Mouse (Mus musculus) G1E (cell line): Measurements from ENCODE around the gene Zfp423. TPM values are rescaled to one million over a fixed set of nuclear protein-coding genes. Genes with fewer than 3 reads are reported as not detected.
A peak's percentile ranks its signal among the peaks of the same experiment; 100 is the strongest.

Source experiments
- ATAC-seq: 2 replicates; pipeline ENCODE4 v1.8.0; 2016; ENCODE audit warnings: mild to moderate bottlenecking; ENCODE audit not compliant: insufficient number of reproducible peaks, poor library complexity, low FRiP score, severe bottlenecking; ENCODE audit errors: extremely low read depth
- DNase-seq: peaks from one replicate; pipeline ENCODE4 v3.0.0; 2012; ENCODE audit warnings: low spot score
- H3K27me3 ChIP-seq: 2 replicates; pipeline ENCODE4 v1.6.1; 2012; ENCODE audit warnings: mild to moderate bottlenecking, low read length, inconsistent platforms; ENCODE audit not compliant: insufficient read depth
- H3K36me3 ChIP-seq: replicated peaks from 2 replicates; pipeline ENCODE3; 2012; ENCODE audit warnings: mild to moderate bottlenecking, inconsistent platforms
- H3K4me1 ChIP-seq: 2 replicates; pipeline ENCODE4 v1.6.1; 2012; ENCODE audit warnings: low read depth, low read length, inconsistent platforms, mixed read lengths; ENCODE audit not compliant: insufficient read depth
- H3K4me3 ChIP-seq: 2 replicates; pipeline ENCODE4 v1.5.1; 2012; ENCODE audit warnings: low read depth, mild to moderate bottlenecking, inconsistent platforms, low read length, moderate library complexity, mixed read lengths
- H3K9me3 ChIP-seq: replicated peaks from 2 replicates; pipeline ENCODE4 v1.6.1; 2012; ENCODE audit warnings: inconsistent platforms
- CTCF ChIP-seq: IDR thresholded peaks from 2 replicates; pipeline ENCODE4 v1.5.1; 2012; ENCODE audit warnings: low read depth, low read length, inconsistent platforms, mixed read lengths
- GATA1 ChIP-seq: IDR thresholded peaks from 2 replicates; pipeline ENCODE4 v1.6.1; 2012; ENCODE audit warnings: borderline replicate concordance, low read length, inconsistent platforms, mixed read lengths
- GATA2 ChIP-seq: IDR thresholded peaks from 2 replicates; pipeline ENCODE4 v1.6.1; 2012; ENCODE audit warnings: low read depth, low read length, inconsistent platforms, borderline replicate concordance
- POLR2AphosphoS5 ChIP-seq: IDR thresholded peaks from 2 replicates; pipeline ENCODE4 v1.6.1; 2012; ENCODE audit warnings: low read depth, low read length, inconsistent platforms; ENCODE audit not compliant: insufficient replicate concordance
- TAL1 ChIP-seq: conservative IDR thresholded peaks from 2 replicates; pipeline ENCODE4 v1.6.1; 2012; ENCODE audit warnings: low read depth, low read length, inconsistent platforms, mixed read lengths
- polyA plus RNA-seq: library from polyadenylated mRNA; stranded (reverse); fragments of >175 nt; gene quantifications from 2 replicates; pipeline ENCODE4 v1.2.3, GENCODE M21; 2012
- total RNA-seq, 2 experiments: library from RNA; stranded (forward) in 1 of 2; stranded (reverse) in 1 of 2; fragments of 200-1000 nt in 1 of 2; fragments of >200 nt in 1 of 2; fragmentation: Nextera tagmentation in 1 of 2; gene quantifications; 2 replicates each; pipeline ENCODE4 v1.2.3; 2014 to 2017

Gene Zfp423
- total and polyA plus RNA-seq, 3 experiments = not detected

GRCm38 (mm10) chr8:87657488-87657887, 301.9 kb downstream of the Zfp423 start:
- DNase-seq (no peak), ATAC-seq (no peak)
- Histone ChIP-seq H3K27me3 (no peaks in the 10 kb centered on the region; the same call in 1 of the 2 replicates), H3K36me3 (no peaks in the 10 kb centered on the region), H3K9me3 (peaks cover 80% of the 10 kb centered on the region), H3K4me1 (no peaks in the 10 kb centered on the region), H3K4me3 (no peak overlapping the region)
- TF ChIP-seq TAL1 = no peak
- TF ChIP-seq GATA2 = no peak
- TF ChIP-seq CTCF = no peak

DNA sequence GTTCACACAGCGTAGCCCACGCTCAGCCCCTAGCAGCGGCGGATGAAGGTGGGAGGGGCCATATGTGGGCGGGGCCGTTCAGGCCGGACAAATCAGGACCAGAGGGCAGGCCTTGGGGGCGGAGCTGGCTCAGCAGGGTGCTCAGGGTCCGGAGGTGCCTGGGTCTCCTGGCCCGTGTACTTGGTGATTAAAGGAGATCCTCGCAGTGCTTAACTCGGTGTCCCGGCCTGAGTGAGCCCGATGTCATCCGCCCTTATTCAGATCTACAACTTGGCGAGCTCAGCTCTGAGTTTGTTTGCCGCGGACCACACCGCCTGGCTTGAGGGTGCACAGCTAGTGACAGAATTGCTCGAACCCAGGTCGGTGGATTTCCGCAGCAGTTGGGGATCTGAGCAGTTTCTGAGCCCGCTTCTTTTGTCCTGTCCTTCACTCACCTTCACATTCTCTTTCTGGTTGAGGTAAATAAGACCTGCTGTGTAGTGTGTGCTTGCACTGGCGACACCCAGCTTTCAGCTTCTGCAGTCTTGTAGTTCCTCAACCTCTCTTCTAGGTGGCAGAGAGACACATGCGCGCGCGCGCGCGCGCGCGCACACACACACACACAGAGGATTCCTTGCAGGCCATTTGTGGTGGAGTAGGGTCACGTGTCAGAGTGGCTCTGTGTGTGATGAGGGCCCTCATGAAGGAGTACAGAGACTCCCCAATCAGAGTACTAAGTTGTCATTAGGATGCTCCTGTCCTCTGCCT, 302.7 kb downstream of the Zfp423 start:
- no peak for DNase-seq
- Histone ChIP-seq H3K36me3 (no peaks in the 10 kb centered on the region), H3K9me3 (peaks cover 77% of the 10 kb centered on the region), H3K27me3 (no peaks in the 10 kb centered on the region), H3K4me3 (peak overlapping the region; percentile 27; the same call in 1 of the 2 replicates), H3K4me1 (no peaks in the 10 kb centered on the region)
- TF ChIP-seq CTCF (no peak), GATA1 (no peak), POLR2AphosphoS5 (no peak), TAL1 (no peak), GATA2 (no peak)
- ATAC-seq = no peak

- H3K9me3 ChIP-seq = peaks cover 72% of the 10 kb centered on the region
- H3K4me1 ChIP-seq = no peaks in the 10 kb centered on the region
- TF ChIP-seq TAL1 (no peak), GATA2 (no peak), GATA1 (no peak), POLR2AphosphoS5 (no peak)
- no peak overlapping the region for H3K4me3 ChIP-seq
- ATAC-seq = no peak
- no peak for DNase-seq
- no peaks in the 10 kb centered on the region for H3K27me3 ChIP-seq
- no peaks in the 10 kb centered on the region for H3K36me3 ChIP-seq
Measured at GRCm38 (mm10) chr8:87655946-87656345, 303.4 kb downstream of the Zfp423 start.

DNA sequence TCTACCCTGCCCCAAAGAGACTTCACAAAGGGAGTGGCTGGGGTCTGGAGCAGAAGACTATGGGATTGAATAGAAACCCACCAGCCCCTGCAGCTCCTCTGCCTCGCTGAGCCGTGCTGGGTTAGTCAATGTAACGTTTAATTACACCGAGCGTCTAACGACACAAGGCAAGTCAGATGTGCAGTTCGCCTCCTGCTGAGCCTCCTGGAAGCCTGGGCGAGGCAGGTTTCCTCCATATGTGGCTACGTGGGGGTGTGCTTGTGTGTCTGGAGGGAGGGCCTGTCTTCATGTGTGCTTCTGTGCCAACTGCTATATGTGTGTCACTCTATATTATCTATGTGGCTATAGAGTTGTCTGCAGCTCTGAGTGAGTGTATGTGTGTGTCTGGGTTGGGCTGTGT, 311.6 kb downstream of the Zfp423 start:
- DNase-seq = no peak
- Histone ChIP-seq H3K4me3 (no peak overlapping the region), H3K9me3 (peaks cover 80% of the 10 kb centered on the region), H3K4me1 (no peaks in the 10 kb centered on the region), H3K36me3 (no peaks in the 10 kb centered on the region), H3K27me3 (no peaks in the 10 kb centered on the region)
- no peak for ATAC-seq
- TF ChIP-seq GATA2 (no peak), GATA1 (no peak), TAL1 (no peak), CTCF (no peak), POLR2AphosphoS5 (no peak)

DNA sequence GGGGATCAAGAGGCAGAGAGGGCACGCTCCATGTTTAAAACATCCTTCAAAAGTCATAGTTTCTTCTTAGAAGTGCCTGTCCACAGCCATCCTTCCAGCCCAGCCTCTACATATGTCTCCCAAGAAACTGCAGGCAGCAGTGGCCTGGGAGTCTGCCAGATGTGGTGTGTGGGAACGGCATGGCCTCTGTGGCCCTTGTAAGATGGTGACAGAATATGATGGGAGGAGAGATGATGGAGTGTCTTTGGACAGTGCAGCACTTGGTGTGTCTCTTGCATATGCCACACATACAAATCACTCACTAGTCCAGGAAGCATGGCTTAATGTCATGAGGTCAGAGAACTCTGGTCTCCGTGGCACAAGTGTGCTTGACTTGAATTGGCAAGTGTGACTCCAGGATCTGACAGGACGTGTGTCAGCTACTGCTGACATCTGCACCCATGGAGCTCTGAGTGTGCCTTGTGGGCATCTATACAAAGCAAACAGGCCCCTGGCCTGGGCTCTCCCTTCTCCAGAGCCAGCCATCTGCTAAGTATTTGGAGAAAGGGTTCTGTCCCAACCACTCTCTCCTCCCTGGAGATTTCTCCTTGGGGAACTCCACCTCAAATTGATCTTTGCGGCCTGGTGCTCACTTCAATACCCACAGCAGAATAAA, 313.4 kb downstream of the Zfp423 start:
- DNase-seq (no peak), ATAC-seq (no peak)
- Histone ChIP-seq H3K9me3 (peaks cover 90% of the 10 kb centered on the region), H3K4me1 (no peaks in the 10 kb centered on the region), H3K36me3 (no peaks in the 10 kb centered on the region), H3K4me3 (no peak overlapping the region), H3K27me3 (no peaks in the 10 kb centered on the region)
- TF ChIP-seq GATA2 (no peak), POLR2AphosphoS5 (no peak), GATA1 (no peak), CTCF (no peak), TAL1 (no peak)

DNA sequence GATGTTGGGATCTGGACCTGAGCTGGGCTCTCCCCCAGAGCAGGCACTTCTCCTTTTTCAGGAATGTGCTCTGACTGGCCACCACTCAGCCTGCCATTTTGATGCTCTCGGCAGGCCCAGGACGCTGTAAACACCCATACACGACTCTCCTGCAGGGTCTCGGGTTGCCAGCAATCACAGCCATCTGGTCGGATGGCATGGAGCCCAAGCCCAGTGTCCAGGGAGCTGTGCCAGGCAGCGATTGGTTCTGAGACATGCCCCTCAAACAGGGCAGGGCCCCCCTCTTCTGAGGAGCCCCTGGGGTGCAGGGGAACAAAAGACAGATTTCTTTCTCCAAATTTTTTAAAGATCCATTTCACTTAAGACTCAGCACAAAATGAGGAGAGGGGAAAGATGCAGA, 314.0 kb downstream of the Zfp423 start:
- Histone ChIP-seq H3K27me3 (no peaks in the 10 kb centered on the region), H3K9me3 (peaks cover 90% of the 10 kb centered on the region), H3K36me3 (no peaks in the 10 kb centered on the region), H3K4me3 (no peak overlapping the region), H3K4me1 (no peaks in the 10 kb centered on the region)
- ATAC-seq (no peak), DNase-seq (no peak)
- TF ChIP-seq GATA2 (no peak), CTCF (no peak), GATA1 (no peak), POLR2AphosphoS5 (no peak), TAL1 (no peak)
